Mouse (Mus musculus) heart, adult 2 months (tissue): ENCODE results near the gene Ssb.

Experiments used
- CTCF ChIP-seq: fragments of 200-600 bp; IDR thresholded peaks from 2 replicates; pipeline ENCODE4 v1.8.1; 2022; ENCODE audit warnings: antibody characterized with exemption, mild to moderate bottlenecking, moderate library complexity
- EP300 ChIP-seq: fragments of 200-500 bp; IDR thresholded peaks from 2 replicates; pipeline ENCODE4 v1.6.1; 2011; ENCODE audit warnings: low read depth, low read length, control low read depth; ENCODE audit not compliant: insufficient read depth
- POLR2A ChIP-seq: fragments of 200-500 bp; IDR thresholded peaks from 2 replicates; pipeline ENCODE4 v1.6.1; 2011; ENCODE audit warnings: mild to moderate bottlenecking, low read depth, low read length, control low read depth; ENCODE audit not compliant: insufficient read depth

DNA sequence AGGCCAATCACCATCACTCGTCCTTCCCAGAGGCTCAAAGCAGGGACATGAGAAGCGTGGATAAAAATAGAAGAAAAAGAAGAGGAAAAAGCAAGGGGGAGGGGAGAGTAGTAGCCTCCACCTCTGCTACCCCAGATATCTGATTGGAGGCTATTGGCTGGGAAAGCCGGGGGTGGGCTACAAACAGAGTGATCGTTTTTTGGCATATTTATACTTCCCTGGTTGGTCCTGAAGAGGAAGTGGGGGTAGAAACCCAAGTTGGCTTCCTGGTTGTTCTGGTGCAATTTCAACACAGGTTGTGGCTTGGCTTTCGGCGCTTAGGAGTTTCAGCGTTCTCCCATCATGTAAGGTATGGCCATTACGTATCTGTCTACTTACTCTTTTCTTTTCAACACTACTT, 39.7 kb upstream of the Ssb start, which contains the start of gene Klhl23:
- TF ChIP-seq POLR2A (peak; percentile 51), CTCF (no peak), EP300 (no peak)
